Mouse (Mus musculus): Measurements from ENCODE around the gene Zfp277.

The Zfp277 gene

GRCm38 (mm10) chr12:40348251-40348650 lies 97.5 kb downstream of the Zfp277 start:
- DNase-seq (ENCODE audit: low spot score): no peak

- no peak for DNase-seq (ENCODE audit: low spot score)
Measured at GRCm38 (mm10) chr12:40347060-40347698, 98.5 kb downstream of the Zfp277 start.

GRCm38 (mm10) chr12:40341443-40341842 lies 104.3 kb downstream of the Zfp277 start:
- peak; percentile 28 for DNase-seq (ENCODE audit: low spot score)

GRCm38 (mm10) chr12:40335303-40335702 lies 110.4 kb downstream of the Zfp277 start:
- DNase-seq (ENCODE audit: low spot score): no peak

- DNase-seq (ENCODE audit: low spot score): no peak
Measured at GRCm38 (mm10) chr12:40331467-40331866, 114.2 kb downstream of the Zfp277 start.

- DNase-seq (ENCODE audit: low spot score): peak; percentile 23
Measured at GRCm38 (mm10) chr12:40327012-40327660, 118.6 kb downstream of the Zfp277 start.

GRCm38 (mm10) chr12:40325582-40325981 lies 120.1 kb downstream of the Zfp277 start:
- DNase-seq (ENCODE audit: low spot score): peak; percentile 46

GRCm38 (mm10) chr12:40324819-40325218 lies 120.9 kb downstream of the Zfp277 start:
- DNase-seq (ENCODE audit: low spot score): peak; percentile 92

- DNase-seq (ENCODE audit: low spot score): no peak
Measured at GRCm38 (mm10) chr12:40315146-40315545, 130.6 kb downstream of the Zfp277 start.

- no peak for DNase-seq (ENCODE audit: low spot score)
Measured at GRCm38 (mm10) chr12:40303960-40304359, 141.7 kb downstream of the Zfp277 start.

- DNase-seq (ENCODE audit: low spot score): no peak
Measured at GRCm38 (mm10) chr12:40298636-40299035, 147.1 kb downstream of the Zfp277 start.

GRCm38 (mm10) chr12:40286539-40286938 lies 159.2 kb downstream of the Zfp277 start:
- DNase-seq (ENCODE audit: low spot score): no peak

- no peak for DNase-seq (ENCODE audit: low spot score)
Measured at GRCm38 (mm10) chr12:40280596-40281325, 164.9 kb downstream of the Zfp277 start.

GRCm38 (mm10) chr12:40277581-40277980 lies 168.1 kb downstream of the Zfp277 start:
- no peak for DNase-seq (ENCODE audit: low spot score)

GRCm38 (mm10) chr12:40274931-40275330 lies 170.8 kb downstream of the Zfp277 start:
- DNase-seq (ENCODE audit: low spot score): no peak

- DNase-seq (ENCODE audit: low spot score): no peak
Measured at GRCm38 (mm10) chr12:40273339-40273738, 172.4 kb downstream of the Zfp277 start.

GRCm38 (mm10) chr12:40272710-40273109 lies 173.0 kb downstream of the Zfp277 start:
- no peak for DNase-seq (ENCODE audit: low spot score)

GRCm38 (mm10) chr12:40268313-40268712 lies 177.4 kb downstream of the Zfp277 start:
- no peak for DNase-seq (ENCODE audit: low spot score)
